Mouse (Mus musculus) kidney, embryonic 14.5 days (tissue): ENCODE results near the gene Homer3. TPM values are rescaled to one million over a fixed set of nuclear protein-coding genes. Genes with fewer than 3 reads are reported as not detected.

Experiments
- ATAC-seq: fragments of 200-750 bp; cut with Nextera tagmentation; 2 replicates; pipeline ENCODE4 v1.8.0; 2017; ENCODE audit warnings: moderate number of reproducible peaks, mild to moderate bottlenecking, moderate TSS enrichment, moderate library complexity; ENCODE audit not compliant: low FRiP score, low TSS enrichment
- H3K27ac ChIP-seq: fragments of 300-500 bp; sonication (generic); 2 replicates; pipeline ENCODE4 v1.5.1; 2014; ENCODE audit warnings: low read depth, mild to moderate bottlenecking, low read length, moderate library complexity, mixed read lengths
- H3K27me3 ChIP-seq: fragments of 300-500 bp; sonication (generic); 2 replicates; pipeline ENCODE4 v1.6.1; 2014; ENCODE audit warnings: mild to moderate bottlenecking, low read length; ENCODE audit not compliant: control insufficient read depth, insufficient read depth
- H3K36me3 ChIP-seq: fragments of 300-500 bp; sonication (generic); 2 replicates; pipeline ENCODE4 v1.6.1; 2014; ENCODE audit warnings: low read length, mixed read lengths; ENCODE audit not compliant: control insufficient read depth, insufficient read depth
- H3K4me1 ChIP-seq: fragments of 300-500 bp; sonication (generic); 2 replicates; pipeline ENCODE4 v1.6.1; 2014; ENCODE audit warnings: low read length, mixed read lengths; ENCODE audit not compliant: control insufficient read depth, insufficient read depth
- H3K4me2 ChIP-seq: fragments of 300-500 bp; sonication (generic); replicated peaks from 2 replicates; pipeline ENCODE4 v1.6.1; 2014; ENCODE audit warnings: low read depth, mild to moderate bottlenecking, low read length
- H3K4me3 ChIP-seq: fragments of 300-500 bp; sonication (generic); 2 replicates; pipeline ENCODE4 v1.5.1; 2014; ENCODE audit warnings: mild to moderate bottlenecking, low read length
- H3K9ac ChIP-seq: fragments of 300-500 bp; sonication (generic); 2 replicates; pipeline ENCODE4 v1.6.1; 2014; ENCODE audit warnings: low read depth, mild to moderate bottlenecking, low read length, moderate library complexity
- H3K9me3 ChIP-seq: fragments of 300-500 bp; sonication (generic); 2 replicates; pipeline ENCODE4 v1.6.1; 2016; ENCODE audit warnings: low read length; ENCODE audit not compliant: control insufficient read depth
- WGBS: fragments of 180-500 bp; shearing (Covaris S2); extraction: QIAGEN DNeasy Blood & Tissue Kit; methylation state at CpG from one replicate; pipeline ENCODE4 v1.1.7; 2014; 5-methylcytosine and 5-hydroxymethylcytosine counted together
- polyA plus RNA-seq: library from polyadenylated mRNA; unstranded; fragments of >200 nt; fragmentation: Nextera tagmentation; extraction: Ambion mirVana; gene quantifications from 2 replicates; pipeline ENCODE4 v1.2.1, GENCODE M21; 2014

Gene Homer3
- polyA plus RNA-seq, 1 experiment from 2014 or later = 70.2 TPM

- H3K4me3 ChIP-seq = no peak overlapping the region
- H3K36me3 ChIP-seq = peaks cover 86% of the 10 kb centered on the region
- no peaks in the 10 kb centered on the region for H3K4me1 ChIP-seq
- H3K9ac ChIP-seq = no peak overlapping the region
- H3K9me3 ChIP-seq = no peaks in the 10 kb centered on the region
- no peak overlapping the region for H3K27ac ChIP-seq
- no peak for ATAC-seq
- WGBS = 88% methylated on average over 7 of the region's 7 CpGs
- no peaks in the 10 kb centered on the region for H3K27me3 ChIP-seq
- H3K4me2 ChIP-seq = no peak overlapping the region
Measured at GRCm38 (mm10) chr8:70340659-70341058, 58.0 kb downstream of the Homer3 start.

- ATAC-seq = no peak
- no peak overlapping the region for H3K9ac ChIP-seq
- H3K4me2 ChIP-seq = no peak overlapping the region
- no peaks in the 10 kb centered on the region for H3K27me3 ChIP-seq
- WGBS = 92% methylated on average over 14 of the region's 14 CpGs
- H3K9me3 ChIP-seq = no peaks in the 10 kb centered on the region
- H3K27ac ChIP-seq = no peak overlapping the region
- peaks cover 82% of the 10 kb centered on the region for H3K36me3 ChIP-seq
- H3K4me3 ChIP-seq = no peak overlapping the region
- H3K4me1 ChIP-seq = no peaks in the 10 kb centered on the region
Measured at GRCm38 (mm10) chr8:70342007-70342406, 59.4 kb downstream of the Homer3 start.

GRCm38 (mm10) chr8:70343076-70343475 is 60.4 kb downstream of the Homer3 start:
- Histone ChIP-seq H3K27ac (no peak overlapping the region), H3K4me1 (no peaks in the 10 kb centered on the region), H3K4me2 (no peak overlapping the region), H3K27me3 (no peaks in the 10 kb centered on the region), H3K36me3 (peaks cover 73% of the 10 kb centered on the region), H3K4me3 (no peak overlapping the region), H3K9me3 (no peaks in the 10 kb centered on the region), H3K9ac (no peak overlapping the region)
- no peak for ATAC-seq
- 63% methylated on average over 7 of the region's 7 CpGs for WGBS

DNA sequence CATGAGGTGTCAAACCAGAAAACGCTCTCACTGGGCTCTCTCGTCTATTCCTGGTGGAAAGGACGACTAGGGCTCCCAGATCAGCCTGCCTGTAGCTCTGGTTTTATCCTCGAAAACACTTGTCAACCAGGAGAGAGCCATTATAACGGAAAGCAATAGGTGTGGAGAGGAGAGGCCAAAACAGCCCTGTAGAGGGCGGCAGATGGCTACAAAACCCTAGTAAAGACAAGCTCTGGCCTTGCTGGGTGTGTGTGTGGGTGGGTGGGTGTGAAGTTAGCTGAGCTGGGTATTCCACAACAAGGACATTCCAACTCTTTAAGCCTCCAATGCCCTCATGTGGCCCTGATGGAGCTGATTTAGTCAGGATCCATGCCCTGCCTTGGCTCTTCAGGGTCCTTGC is 61.1 kb downstream of the Homer3 start:
- Histone ChIP-seq H3K4me3 (no peak overlapping the region), H3K27ac (no peak overlapping the region), H3K4me2 (no peak overlapping the region), H3K27me3 (no peaks in the 10 kb centered on the region), H3K9ac (no peak overlapping the region), H3K36me3 (peaks cover 73% of the 10 kb centered on the region), H3K4me1 (no peaks in the 10 kb centered on the region), H3K9me3 (no peaks in the 10 kb centered on the region)
- no peak for ATAC-seq
- 49% methylated on average over 6 of the region's 6 CpGs for WGBS

Other genes with a start within 250 kb of the Homer3 start
- gene Mau2, start 240.1 kb upstream of the Homer3 start, polyA plus RNA-seq = 36.2 and 58.4 TPM in 2 replicates
- 33.7 and 38.1 TPM in 2 replicates for gene Sugp1, start 240.0 kb upstream of the Homer3 start, polyA plus RNA-seq
- 0.55 and 0.89 TPM in 2 replicates for gene Tm6sf2, start 209.9 kb upstream of the Homer3 start, polyA plus RNA-seq
- not detected in 2 replicates for gene Hapln4, start 199.4 kb upstream of the Homer3 start, polyA plus RNA-seq
- 0.07 and 0.19 TPM in 2 replicates for gene Ncan, start 162.0 kb upstream of the Homer3 start, polyA plus RNA-seq
- 25.5 and 40.7 TPM in 2 replicates for gene Nr2c2ap, start 151.5 kb upstream of the Homer3 start, polyA plus RNA-seq
- gene Rfxank, start 143.7 kb upstream of the Homer3 start, polyA plus RNA-seq = 18.6 and 19.6 TPM in 2 replicates
- gene Borcs8, start 143.3 kb upstream of the Homer3 start, polyA plus RNA-seq = 49.6 and 64.5 TPM in 2 replicates
- gene Mef2b, start 143.1 kb upstream of the Homer3 start, polyA plus RNA-seq = 0.30 and 0.97 TPM in 2 replicates
- gene Tmem161a, start 110.5 kb upstream of the Homer3 start, polyA plus RNA-seq = 43.6 and 47.5 TPM in 2 replicates
- 2.1 and 3.0 TPM in 2 replicates for gene Slc25a42, start 70.5 kb upstream of the Homer3 start, polyA plus RNA-seq
- 23.7 and 33.0 TPM in 2 replicates for gene Sugp2, start 48.6 kb upstream of the Homer3 start, polyA plus RNA-seq
- gene Armc6, start 48.4 kb upstream of the Homer3 start, polyA plus RNA-seq = 23.2 and 24.8 TPM in 2 replicates
- 49.9 TPM in 2 replicates for gene Ddx49, start 19.7 kb downstream of the Homer3 start, polyA plus RNA-seq
- 322 and 327 TPM in 2 replicates for gene Cope, start 19.7 kb downstream of the Homer3 start, polyA plus RNA-seq
- gene Cers1, start 32.9 kb downstream of the Homer3 start, polyA plus RNA-seq = 2.3 and 2.6 TPM in 2 replicates
- gene Gdf1, start 47.0 kb downstream of the Homer3 start, polyA plus RNA-seq = 7.6 and 7.9 TPM in 2 replicates
- 21.8 and 24.2 TPM in 2 replicates for gene Upf1, start 70.5 kb downstream of the Homer3 start, polyA plus RNA-seq
- gene Comp, start 90.7 kb downstream of the Homer3 start, polyA plus RNA-seq = 0.14 and 0.26 TPM in 2 replicates
- gene Crtc1, start 156.8 kb downstream of the Homer3 start, polyA plus RNA-seq = 15.5 and 21.2 TPM in 2 replicates
- 14.4 and 19.2 TPM in 2 replicates for gene Klhl26, start 194.1 kb downstream of the Homer3 start, polyA plus RNA-seq
- 8.5 and 12.4 TPM in 2 replicates for gene Tmem59l, start 204.5 kb downstream of the Homer3 start, polyA plus RNA-seq
- gene Crlf1, start 210.3 kb downstream of the Homer3 start, polyA plus RNA-seq = 26.7 and 34.8 TPM in 2 replicates
- gene Rex1bd, start 223.9 kb downstream of the Homer3 start, polyA plus RNA-seq = 129 and 151 TPM in 2 replicates
- gene Uba52, start 228.0 kb downstream of the Homer3 start, polyA plus RNA-seq = 1,078 and 1,559 TPM in 2 replicates
- 252 and 291 TPM in 2 replicates for gene Fkbp8, start 244.9 kb downstream of the Homer3 start, polyA plus RNA-seq
- 70.0 and 70.9 TPM in 2 replicates for gene Kxd1, start 245.1 kb downstream of the Homer3 start, polyA plus RNA-seq